Mouse (Mus musculus) erythroblast, embryonic 14.5 days (primary cell): ENCODE results near the gene Ppp1r26. TPM values are rescaled to one million over a fixed set of nuclear protein-coding genes. Genes with fewer than 3 reads are reported as not detected.

ENCODE experiments used
- H3K27me3 ChIP-seq: 2 replicates; pipeline ENCODE4 v1.6.1; 2012; ENCODE audit warnings: inconsistent platforms; ENCODE audit not compliant: control insufficient read depth
- H3K36me3 ChIP-seq: 2 replicates; pipeline ENCODE4 v1.6.1; 2012; ENCODE audit warnings: mild to moderate bottlenecking, inconsistent platforms; ENCODE audit not compliant: control insufficient read depth
- H3K4me1 ChIP-seq: 2 replicates; pipeline ENCODE4 v1.6.1; 2012; ENCODE audit warnings: inconsistent platforms; ENCODE audit not compliant: control insufficient read depth
- H3K4me3 ChIP-seq: replicated peaks from 2 replicates; pipeline ENCODE3; 2012; ENCODE audit warnings: moderate library complexity, mild to moderate bottlenecking, inconsistent platforms
- H3K9me3 ChIP-seq: 2 replicates; pipeline ENCODE4 v1.6.1; 2012; ENCODE audit warnings: low read length, inconsistent platforms, mixed read lengths; ENCODE audit not compliant: control insufficient read depth
- GATA1 ChIP-seq: IDR thresholded peaks from 2 replicates; pipeline ENCODE4 v1.6.1; 2012; ENCODE audit warnings: low read length, inconsistent platforms, mixed read lengths
- TAL1 ChIP-seq: IDR thresholded peaks from 3 replicates; pipeline ENCODE4 v1.6.1; 2012; ENCODE audit warnings: low read length, inconsistent platforms, mixed read lengths
- polyA plus RNA-seq: library from polyadenylated mRNA; stranded (reverse); fragments of >175 nt; gene quantifications from 2 replicates; pipeline ENCODE4 v1.2.3, GENCODE M21; 2012

The Ppp1r26 gene
- polyA plus RNA-seq, 1 experiment: not detected

DNA sequence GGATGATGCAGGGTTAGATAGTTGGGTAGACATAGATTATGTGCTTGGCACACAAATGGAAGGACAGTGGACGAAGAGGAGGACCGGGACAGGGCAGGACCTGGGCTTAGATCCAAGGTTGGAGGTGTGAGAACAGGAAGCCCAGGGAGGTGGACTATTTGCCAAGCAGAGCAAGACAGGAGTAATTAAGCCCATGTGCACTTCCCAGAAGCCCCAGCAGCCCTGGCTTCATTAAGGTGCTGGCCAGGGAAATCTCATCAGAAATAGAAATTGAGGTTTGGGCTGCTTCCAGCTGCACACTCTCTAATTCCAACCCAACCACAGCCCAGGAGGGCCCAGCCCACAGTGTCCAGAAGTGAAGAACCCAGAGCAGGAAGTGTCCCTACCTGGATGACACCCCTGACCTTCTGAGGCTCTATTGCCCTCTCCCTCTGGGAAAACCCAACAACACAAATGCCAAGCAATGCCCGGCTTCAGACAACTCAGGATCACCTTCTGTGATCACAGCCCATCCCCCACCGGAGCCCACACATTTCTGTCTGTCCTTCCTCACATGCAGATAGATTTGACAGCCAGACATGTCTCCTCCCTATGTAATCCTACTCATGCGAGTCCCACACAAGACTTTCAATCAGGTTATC lies 32.4 kb upstream of the Ppp1r26 start:
- H3K4me3 ChIP-seq: no peak overlapping the region
- no peaks in the 10 kb centered on the region for H3K36me3 ChIP-seq
- TF ChIP-seq TAL1 (no peak), GATA1 (no peak)
- no peaks in the 10 kb centered on the region for H3K9me3 ChIP-seq
- no peaks in the 10 kb centered on the region; the same call in 1 of the 2 replicates for H3K4me1 ChIP-seq
- no peaks in the 10 kb centered on the region for H3K27me3 ChIP-seq

DNA sequence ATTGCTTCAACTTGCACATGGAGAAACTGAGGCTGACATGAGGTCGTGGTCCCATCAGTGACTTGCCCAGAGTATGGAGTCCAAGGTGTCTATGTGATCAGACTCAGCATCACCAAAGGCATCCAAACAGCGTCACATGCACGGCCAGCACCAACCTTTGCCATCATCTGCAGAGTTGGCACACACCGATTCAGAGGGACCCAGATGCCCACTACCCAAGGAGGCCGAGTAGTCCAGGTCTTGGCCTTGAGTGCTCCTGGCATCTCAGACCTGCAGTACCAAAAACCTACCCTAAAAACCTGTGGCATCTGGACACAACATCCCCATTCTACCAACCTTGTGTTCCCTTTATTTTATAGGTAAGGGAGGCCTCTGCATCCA lies 31.9 kb upstream of the Ppp1r26 start:
- no peak for TF ChIP-seq GATA1
- no peak for TF ChIP-seq TAL1
- Histone ChIP-seq H3K4me1 (no peaks in the 10 kb centered on the region; the same call in 1 of the 2 replicates), H3K4me3 (no peak overlapping the region), H3K27me3 (no peaks in the 10 kb centered on the region), H3K36me3 (no peaks in the 10 kb centered on the region), H3K9me3 (no peaks in the 10 kb centered on the region)

DNA sequence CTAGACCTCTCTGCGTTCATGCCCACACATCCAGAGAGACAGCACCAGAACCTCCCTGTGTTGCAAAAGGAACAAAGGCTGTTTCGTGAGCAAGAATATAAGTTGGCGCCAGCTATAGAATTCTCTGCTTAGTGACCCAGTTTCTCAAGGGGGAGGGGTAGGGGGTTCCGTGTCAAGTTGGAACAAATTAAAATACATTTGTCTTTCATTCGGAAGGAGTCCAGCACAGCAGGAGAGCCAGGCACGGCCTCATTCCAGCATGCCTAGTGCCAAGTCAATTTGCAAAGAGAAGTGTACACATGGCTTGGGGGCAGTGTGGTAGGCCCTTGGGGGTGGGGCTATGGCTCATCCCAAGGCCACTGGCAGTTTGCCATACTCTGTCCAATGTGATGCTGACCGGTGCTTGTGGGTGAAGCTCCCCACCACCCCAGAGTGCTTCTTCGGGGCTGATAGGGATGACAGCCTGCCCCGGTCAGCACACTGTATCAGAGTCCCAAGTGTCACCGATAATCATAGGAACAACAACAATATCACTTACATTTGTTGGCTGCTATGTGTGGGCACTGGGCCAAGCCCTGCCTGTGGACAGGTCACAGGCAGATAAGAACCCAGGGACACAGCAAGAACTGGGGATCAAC lies 31.1 kb upstream of the Ppp1r26 start:
- no peak overlapping the region for H3K4me3 ChIP-seq

DNA sequence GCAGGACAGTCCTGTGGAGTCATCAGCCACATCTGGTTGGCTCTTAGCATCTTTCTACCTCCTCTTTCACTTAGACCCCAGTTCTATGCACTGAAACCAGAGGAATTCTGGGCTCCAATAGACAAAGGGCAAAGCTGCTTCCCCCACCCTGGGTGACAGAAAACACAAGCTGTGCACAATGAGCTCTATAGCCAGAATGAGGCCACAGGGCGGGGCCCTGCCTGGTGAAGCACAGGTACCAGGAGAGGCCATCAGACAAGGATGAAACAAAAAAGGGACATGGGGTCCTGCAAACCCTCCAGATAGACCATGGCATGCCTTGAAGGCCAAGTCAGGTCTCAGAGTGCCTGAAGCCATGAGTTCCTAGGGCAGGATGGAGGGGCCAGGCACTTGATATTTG lies 30.1 kb upstream of the Ppp1r26 start:
- H3K9me3 ChIP-seq: no peaks in the 10 kb centered on the region
- H3K4me3 ChIP-seq: no peak overlapping the region
- H3K36me3 ChIP-seq: no peaks in the 10 kb centered on the region
- H3K27me3 ChIP-seq: no peaks in the 10 kb centered on the region
- H3K4me1 ChIP-seq: no peaks in the 10 kb centered on the region; the same call in 1 of the 2 replicates
- TF ChIP-seq GATA1 (no peak), TAL1 (no peak)

More for the DNA sequence above, 31.1 kb upstream of the Ppp1r26 start:
- Histone ChIP-seq H3K27me3 (no peaks in the 10 kb centered on the region), H3K9me3 (no peaks in the 10 kb centered on the region), H3K4me1 (no peaks in the 10 kb centered on the region; the same call in 1 of the 2 replicates), H3K36me3 (no peaks in the 10 kb centered on the region)
- no peak for TF ChIP-seq TAL1
- TF ChIP-seq GATA1: no peak

DNA sequence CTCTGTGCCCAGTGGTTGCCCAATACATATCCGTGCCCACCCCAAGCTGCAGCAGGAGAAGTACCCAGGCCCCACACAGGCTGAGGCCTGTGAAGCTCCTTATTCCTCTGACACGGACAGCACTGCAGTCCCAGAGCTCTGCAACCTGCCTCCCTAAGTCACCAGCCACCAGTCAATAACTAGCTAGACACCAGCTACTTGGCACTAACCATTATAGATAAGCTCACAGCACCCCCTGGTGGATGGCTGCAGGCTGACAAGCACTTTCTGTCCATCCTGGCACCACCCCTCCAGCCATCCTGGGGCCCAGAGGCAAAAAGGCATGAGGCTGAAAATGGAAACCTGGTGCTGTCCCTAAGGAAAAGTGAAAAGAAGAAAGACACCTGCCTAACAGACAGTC lies 28.6 kb upstream of the Ppp1r26 start:
- TF ChIP-seq GATA1 (no peak), TAL1 (no peak)
- H3K36me3 ChIP-seq: no peaks in the 10 kb centered on the region
- no peaks in the 10 kb centered on the region for H3K9me3 ChIP-seq

DNA sequence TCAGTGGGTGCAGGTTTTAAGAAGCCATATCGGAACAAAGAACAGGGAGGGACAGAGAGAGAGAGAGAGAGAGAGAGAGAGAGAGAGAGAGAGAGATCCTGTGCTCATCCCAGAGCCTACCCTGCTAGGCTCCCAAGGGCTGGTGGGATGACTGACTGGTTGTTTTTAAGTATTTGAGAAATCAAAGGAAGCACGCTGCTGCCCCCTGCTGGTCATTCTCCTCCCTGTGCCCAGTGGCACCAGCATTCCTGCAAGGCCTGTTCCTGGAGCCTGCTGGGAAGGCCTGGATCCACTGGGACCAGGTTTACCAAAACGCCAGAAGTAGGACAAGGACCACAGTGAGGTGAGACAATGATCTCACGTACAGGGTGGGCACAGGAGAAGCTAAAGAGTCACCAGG lies 26.7 kb upstream of the Ppp1r26 start:
- TF ChIP-seq TAL1: no peak
- TF ChIP-seq GATA1: no peak
- no peaks in the 10 kb centered on the region for H3K36me3 ChIP-seq
- no peak overlapping the region for H3K4me3 ChIP-seq
- no peaks in the 10 kb centered on the region for H3K9me3 ChIP-seq
- H3K27me3 ChIP-seq: no peaks in the 10 kb centered on the region
- peaks cover 3% of the 10 kb centered on the region for H3K4me1 ChIP-seq

More for the DNA sequence above, 28.6 kb upstream of the Ppp1r26 start:
- no peaks in the 10 kb centered on the region for H3K27me3 ChIP-seq
- no peak overlapping the region for H3K4me3 ChIP-seq
- H3K4me1 ChIP-seq: no peaks in the 10 kb centered on the region; the same call in 1 of the 2 replicates

DNA sequence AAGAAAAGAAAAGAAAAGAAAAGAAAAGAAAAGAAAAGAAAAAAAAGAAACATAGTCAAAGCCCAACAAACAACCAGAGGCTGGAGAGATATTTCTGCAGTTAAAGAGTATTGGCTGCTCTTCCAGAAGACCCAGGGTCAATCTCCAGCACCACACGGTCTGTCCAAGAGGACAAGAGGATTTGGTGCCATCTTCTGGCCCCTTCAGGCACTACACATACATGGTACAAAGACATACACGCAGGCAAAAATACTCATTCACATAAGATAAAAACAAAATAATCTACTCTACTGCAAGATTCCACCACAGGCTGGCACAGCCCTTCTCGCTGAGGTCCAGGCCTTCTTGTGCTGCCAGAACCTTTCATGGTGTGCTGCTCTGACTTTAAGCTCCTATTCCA lies 23.4 kb upstream of the Ppp1r26 start:
- Histone ChIP-seq H3K4me3 (no peak overlapping the region), H3K4me1 (peaks cover 3% of the 10 kb centered on the region), H3K9me3 (no peaks in the 10 kb centered on the region), H3K27me3 (no peaks in the 10 kb centered on the region), H3K36me3 (no peaks in the 10 kb centered on the region)
- TF ChIP-seq GATA1 (no peak), TAL1 (no peak)

DNA sequence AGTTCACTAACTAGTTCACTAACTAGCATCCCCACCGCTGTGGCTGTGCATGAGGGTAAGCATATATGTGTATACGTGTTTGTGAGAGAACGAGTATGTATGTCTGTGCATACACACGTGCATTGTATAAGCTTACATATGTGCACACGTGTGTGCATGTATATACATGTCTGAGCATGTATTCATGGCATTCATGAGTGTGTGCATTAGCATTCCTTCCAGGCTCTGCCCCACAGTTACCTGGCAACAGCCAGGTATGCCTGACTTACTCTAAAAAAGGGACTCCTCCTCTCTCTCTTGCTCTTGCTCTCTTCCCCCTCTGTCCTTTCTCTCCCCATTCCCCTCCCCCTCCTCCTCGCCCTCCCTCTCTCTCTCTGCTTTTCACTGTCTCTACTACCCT lies 19.4 kb upstream of the Ppp1r26 start:
- no peak for TF ChIP-seq GATA1
- TF ChIP-seq TAL1: no peak
- no peaks in the 10 kb centered on the region for H3K27me3 ChIP-seq
- H3K36me3 ChIP-seq: no peaks in the 10 kb centered on the region
- peaks cover 3% of the 10 kb centered on the region for H3K4me1 ChIP-seq
- peaks cover 4% of the 10 kb centered on the region; the same call in 1 of the 2 replicates for H3K9me3 ChIP-seq
- H3K4me3 ChIP-seq: no peak overlapping the region

DNA sequence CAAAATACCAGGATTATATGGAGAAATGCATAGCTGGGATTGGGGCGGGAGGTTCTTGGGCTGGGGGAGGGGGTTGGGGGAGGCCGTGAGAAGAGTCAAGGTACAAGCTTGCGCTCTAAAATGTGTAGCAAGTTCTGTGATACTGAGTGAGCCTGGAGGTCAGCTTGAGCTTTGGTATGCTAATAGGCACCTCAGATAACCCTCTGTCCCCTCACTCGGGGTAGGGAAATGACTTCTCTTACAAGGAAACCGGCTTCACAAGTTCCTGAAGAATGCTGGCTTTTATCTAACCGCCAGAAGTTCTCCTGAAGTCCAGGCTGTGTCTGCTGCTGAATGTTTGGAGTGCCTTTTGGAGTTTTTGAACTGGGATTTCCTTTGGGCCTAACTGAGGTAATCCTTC lies 15.8 kb upstream of the Ppp1r26 start:
- Histone ChIP-seq H3K4me1 (no peaks in the 10 kb centered on the region), H3K27me3 (no peaks in the 10 kb centered on the region), H3K36me3 (no peaks in the 10 kb centered on the region), H3K4me3 (no peak overlapping the region), H3K9me3 (peaks cover 4% of the 10 kb centered on the region; the same call in 1 of the 2 replicates)
- TF ChIP-seq TAL1 (no peak), GATA1 (no peak)

DNA sequence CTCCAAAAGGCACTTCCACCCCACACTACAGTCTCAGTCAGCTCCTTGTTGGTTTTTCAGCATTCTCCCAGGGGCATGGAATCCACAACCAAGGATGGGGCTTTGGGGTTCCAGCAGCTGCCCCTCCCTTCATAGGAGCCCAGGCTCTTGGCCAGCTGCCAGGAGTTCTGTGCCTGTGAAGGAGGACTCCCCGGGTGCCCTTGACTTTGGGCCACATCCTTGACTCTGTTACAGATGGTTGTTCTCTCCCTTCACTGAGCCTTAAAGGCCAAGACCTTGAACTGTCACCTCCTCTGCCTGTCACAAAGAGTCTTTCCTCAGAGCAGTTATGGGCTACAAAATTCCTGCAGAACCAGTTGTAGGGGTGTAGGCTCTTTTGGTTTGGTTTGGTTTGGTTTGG lies 13.8 kb upstream of the Ppp1r26 start:
- no peaks in the 10 kb centered on the region for H3K36me3 ChIP-seq
- H3K4me3 ChIP-seq: no peak overlapping the region
- no peaks in the 10 kb centered on the region for H3K27me3 ChIP-seq
- H3K4me1 ChIP-seq: no peaks in the 10 kb centered on the region
- H3K9me3 ChIP-seq: peaks cover 4% of the 10 kb centered on the region; the same call in 1 of the 2 replicates
- TF ChIP-seq GATA1 (no peak), TAL1 (no peak)
